Mouse (Mus musculus): ENCODE measurements around the gene Dgkh. TPM values are rescaled to one million over a fixed set of nuclear protein-coding genes. Genes with fewer than 3 reads are reported as not detected.

The Dgkh gene
- 1.8 to 2.7 TPM (median 2.4 TPM) in 4 replicates for total RNA-seq (2023)

GRCm38 (mm10) chr14:78732617-78733312, at the start of gene Dgkh:
TSS of gene Dgkh (minus strand) at chr14:78732776.

GRCm38 (mm10) chr14:78536281-78537165, 196.1 kb downstream of the Dgkh start, which contains the start of gene Akap11:
TSS of gene Akap11 (minus strand) at chr14:78536808.

Other genes starting within 250 kb of the Dgkh start
- gene Akap11, start 196.0 kb downstream of the Dgkh start, total RNA-seq (2023): 38.6 to 42.7 TPM (median 40.0 TPM) in 4 replicates
- 14.6 to 17.7 TPM (median 15.8 TPM) in 4 replicates for gene Vwa8, start 116.3 kb upstream of the Dgkh start, total RNA-seq (2023)